Mouse (Mus musculus): ENCODE measurements around the gene Nebl. TPM values are rescaled to one million over a fixed set of nuclear protein-coding genes. Genes with fewer than 3 reads are reported as not detected.

Nebl gene
- 13.2 TPM for total RNA-seq (2023)

DNA sequence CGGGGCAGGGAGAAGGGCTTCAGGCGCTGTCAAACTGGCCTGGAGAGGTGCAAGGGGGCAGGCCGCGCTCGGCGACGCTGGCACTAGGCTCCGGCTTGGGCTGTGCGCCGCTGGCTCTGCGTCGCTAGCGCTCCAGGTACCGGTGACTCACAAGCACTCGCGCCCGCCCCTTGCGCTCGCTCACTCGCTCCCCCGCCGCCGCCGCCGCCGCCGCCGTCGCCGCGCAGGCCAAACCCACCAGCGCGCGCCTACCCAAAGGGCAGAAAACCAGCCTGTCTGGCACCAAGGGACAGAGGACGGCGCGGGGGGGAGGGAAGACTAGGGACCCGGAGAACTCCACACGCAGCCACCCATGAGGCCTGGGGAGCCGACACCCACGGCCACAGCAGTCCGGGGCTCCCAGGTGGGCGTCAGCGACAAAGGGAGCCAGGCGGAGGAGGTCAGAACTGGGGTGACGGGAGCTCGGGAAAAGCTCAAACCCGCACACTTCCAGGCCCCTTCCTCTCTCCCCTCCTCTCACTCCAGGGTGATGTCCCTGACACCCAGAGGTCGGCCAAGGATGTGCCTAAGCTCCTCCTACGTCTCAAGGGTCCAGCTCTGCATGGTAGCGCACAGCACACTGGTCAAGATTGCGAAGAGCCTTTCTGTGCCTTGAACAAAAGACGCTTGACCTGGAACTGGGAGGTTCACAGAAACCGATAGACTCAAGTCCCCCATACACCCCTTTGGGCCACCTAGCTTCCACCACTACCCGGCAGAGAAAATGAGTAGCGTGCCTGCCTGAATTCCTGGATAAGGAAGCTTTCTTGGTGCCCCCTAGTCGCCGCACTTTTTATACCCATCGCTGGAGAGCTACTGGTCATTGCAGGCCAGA lies at the start of gene Nebl:
TSS of gene Nebl (minus strand) at position 508 of the 874 bp plus-strand sequence.

